Mouse (Mus musculus) mesoderm, embryonic 11.5 days (tissue): Measurements from ENCODE around the gene Olfr68.
A peak's percentile ranks its signal among the peaks of the same experiment; 100 is the strongest.
"Not testable (repeated sequence)": the region's sequence is repeated elsewhere in the genome, so short reads cannot be mapped to it uniquely, and the experiment has no call there.

Source experiments
- DNase-seq: peaks from one replicate; pipeline ENCODE4 v3.0.0-alpha.2; 2012; ENCODE audit warnings: low read depth, low spot score

Gene Olfr68

GRCm38 (mm10) chr7:103779598-103779997 is at the start of gene Olfr68:
TSS of gene Olfr68 (minus strand) at chr7:103779698.
- no peak for DNase-seq

GRCm38 (mm10) chr7:103827808-103828207 is 48.3 kb upstream of the Olfr68 start, which contains the start of gene Hbb-bs:
TSS of gene Hbb-bs (minus strand) at chr7:103828096.
- DNase-seq, result no peak

- not testable (repeated sequence) for DNase-seq
Observed at GRCm38 (mm10) chr7:103827139-103827538, 47.6 kb upstream of the Olfr68 start.

GRCm38 (mm10) chr7:103826255-103826887 is 46.9 kb upstream of the Olfr68 start:
- no peak for DNase-seq

- DNase-seq, result no peak
Observed at GRCm38 (mm10) chr7:103825536-103826254, 46.2 kb upstream of the Olfr68 start.

- no peak for DNase-seq
Observed at GRCm38 (mm10) chr7:103824597-103824996, 45.1 kb upstream of the Olfr68 start.

- DNase-seq, result not testable (repeated sequence)
Observed at GRCm38 (mm10) chr7:103815085-103815484, 35.6 kb upstream of the Olfr68 start.

GRCm38 (mm10) chr7:103813766-103814165 is 34.3 kb upstream of the Olfr68 start, which contains the start of gene Hbb-bt:
TSS of gene Hbb-bt (minus strand) at chr7:103813996.
- no peak for DNase-seq

- not testable (repeated sequence) for DNase-seq
Observed at GRCm38 (mm10) chr7:103813152-103813551, 33.7 kb upstream of the Olfr68 start.

GRCm38 (mm10) chr7:103812174-103812573 is 32.7 kb upstream of the Olfr68 start:
- DNase-seq, result no peak

- no peak for DNase-seq
Observed at GRCm38 (mm10) chr7:103811223-103811845, 31.8 kb upstream of the Olfr68 start.

GRCm38 (mm10) chr7:103810746-103811145 is 31.2 kb upstream of the Olfr68 start:
- DNase-seq, result no peak

GRCm38 (mm10) chr7:103810296-103810695 is 30.8 kb upstream of the Olfr68 start:
- no peak for DNase-seq

- DNase-seq, result no peak
Observed at GRCm38 (mm10) chr7:103809801-103810155, 30.3 kb upstream of the Olfr68 start.

- DNase-seq, result no peak
Observed at GRCm38 (mm10) chr7:103808971-103809800, 29.7 kb upstream of the Olfr68 start.

- DNase-seq, result not testable (repeated sequence)
Observed at GRCm38 (mm10) chr7:103808120-103808519, 28.6 kb upstream of the Olfr68 start.

- peak; percentile 48 for DNase-seq
Observed at GRCm38 (mm10) chr7:103806856-103807255, 27.4 kb upstream of the Olfr68 start.

- no peak for DNase-seq
Observed at GRCm38 (mm10) chr7:103792669-103793388, 13.3 kb upstream of the Olfr68 start.

- DNase-seq, result no peak
Observed at GRCm38 (mm10) chr7:103791721-103792120, 12.2 kb upstream of the Olfr68 start, which contains the start of gene Olfr67. TSS of gene Olfr67 (minus strand) at chr7:103791821.

- not testable (repeated sequence) for DNase-seq
Observed at GRCm38 (mm10) chr7:103777652-103778051, 1.8 kb downstream of the Olfr68 start.

GRCm38 (mm10) chr7:103771494-103771893 is 8.0 kb downstream of the Olfr68 start, which contains the start of gene Olfr69:
TSS of gene Olfr69 (minus strand) at chr7:103771594.
- DNase-seq, result no peak
